Mouse (Mus musculus) heart, embryonic 11.5 days (tissue): ENCODE measurements around the gene Hmgn3. TPM values are rescaled to one million over a fixed set of nuclear protein-coding genes. Genes with fewer than 3 reads are reported as not detected.

Experiments
- ATAC-seq: fragments of 200-750 bp; cut with Nextera tagmentation; replicated peaks from 2 replicates; pipeline ENCODE4 v1.8.0; 2017; ENCODE audit warnings: moderate library complexity; ENCODE audit not compliant: insufficient number of reproducible peaks, low FRiP score, low TSS enrichment
- H3K27ac ChIP-seq: fragments of 300-500 bp; sonication (generic); 2 replicates; pipeline ENCODE4 v1.5.1; 2014; ENCODE audit warnings: mild to moderate bottlenecking, low read depth, low read length
- H3K27me3 ChIP-seq: fragments of 300-500 bp; sonication (generic); 2 replicates; pipeline ENCODE4 v1.6.1; 2014; ENCODE audit warnings: mild to moderate bottlenecking, low read length, mixed read lengths; ENCODE audit not compliant: control insufficient read depth, insufficient read depth
- H3K36me3 ChIP-seq: fragments of 300-500 bp; sonication (generic); 2 replicates; pipeline ENCODE4 v1.6.1; 2014; ENCODE audit warnings: mild to moderate bottlenecking, low read length, moderate library complexity, mixed read lengths; ENCODE audit not compliant: control insufficient read depth, insufficient read depth
- H3K4me1 ChIP-seq: fragments of 300-500 bp; sonication (generic); 2 replicates; pipeline ENCODE4 v1.6.1; 2014; ENCODE audit warnings: low read length; ENCODE audit not compliant: control insufficient read depth, insufficient read depth
- H3K4me2 ChIP-seq: fragments of 300-500 bp; sonication (generic); 2 replicates; pipeline ENCODE4 v1.6.1; 2014; ENCODE audit warnings: mild to moderate bottlenecking, moderate library complexity
- H3K4me3 ChIP-seq: fragments of 300-500 bp; sonication (generic); 2 replicates; pipeline ENCODE4 v1.5.1; 2014; ENCODE audit warnings: low read depth, low read length
- H3K9ac ChIP-seq: fragments of 300-500 bp; sonication (generic); 2 replicates; pipeline ENCODE4 v1.6.1; 2014; ENCODE audit warnings: mild to moderate bottlenecking, low read depth, low read length, moderate library complexity
- H3K9me3 ChIP-seq: fragments of 300-500 bp; sonication (generic); replicated peaks from 2 replicates; pipeline ENCODE4 v1.6.1; 2016; ENCODE audit warnings: low read length; ENCODE audit not compliant: control insufficient read depth
- WGBS: fragments of 180-500 bp; shearing (Covaris S2); extraction: QIAGEN DNeasy Blood & Tissue Kit; methylation state at CpG from one replicate; pipeline ENCODE4 v1.1.7; 2014; ENCODE audit not compliant: insufficient replicate concordance; 5-methylcytosine and 5-hydroxymethylcytosine counted together
- polyA plus RNA-seq: library from polyadenylated mRNA; unstranded; fragments of >200 nt; fragmentation: Nextera tagmentation; extraction: Ambion mirVana; gene quantifications from 2 replicates; pipeline ENCODE4 v1.2.1, GENCODE M21; 2014

Gene Hmgn3
- polyA plus RNA-seq, 1 experiment from 2014 or later, result 112 TPM

GRCm38 (mm10) chr9:83094649-83095336 is 51.7 kb downstream of the Hmgn3 start:
- no peaks in the 10 kb centered on the region for H3K4me1 ChIP-seq
- H3K9me3 ChIP-seq, result no peaks in the 10 kb centered on the region
- no peak for ATAC-seq
- no peak overlapping the region for H3K27ac ChIP-seq
- H3K4me2 ChIP-seq, result no peak overlapping the region
- no peak overlapping the region for H3K9ac ChIP-seq
- WGBS, result 71% methylated on average over 3 of the region's 3 CpGs
- H3K27me3 ChIP-seq, result no peaks in the 10 kb centered on the region
- H3K36me3 ChIP-seq, result no peaks in the 10 kb centered on the region
- no peak overlapping the region for H3K4me3 ChIP-seq

DNA sequence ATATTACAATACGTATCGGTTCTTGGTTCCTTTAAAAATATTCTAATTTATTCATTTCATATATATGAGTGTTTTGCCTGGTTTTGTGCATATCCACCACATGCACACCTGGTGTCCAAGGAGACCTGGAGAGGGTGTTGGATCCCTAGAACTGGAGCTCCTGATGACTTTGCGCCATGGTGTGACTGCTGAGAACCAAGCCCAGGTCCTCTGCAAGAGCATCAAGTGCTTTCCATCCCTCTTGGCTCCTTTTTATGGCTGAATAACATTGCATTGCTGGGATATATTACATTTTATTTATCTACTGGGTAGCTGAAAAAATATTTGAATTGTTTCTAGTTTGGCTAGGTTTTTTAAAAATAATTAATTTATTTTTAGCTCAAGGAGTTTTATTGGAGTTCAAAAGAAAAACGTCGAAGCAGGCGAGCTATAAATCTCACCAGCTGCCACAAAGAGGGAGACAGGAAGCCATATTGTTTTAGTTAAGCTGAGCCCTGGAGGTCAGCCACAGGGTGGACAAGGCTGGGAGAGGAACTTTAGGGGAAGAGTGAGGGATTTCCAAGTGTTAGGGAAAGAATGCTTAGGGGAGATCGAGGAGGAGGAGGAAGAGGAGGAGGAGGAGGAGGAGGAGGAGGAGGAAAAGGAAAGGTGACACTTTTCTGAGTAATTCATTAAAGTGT is 62.6 kb downstream of the Hmgn3 start:
- Histone ChIP-seq H3K9ac (no peak overlapping the region), H3K27me3 (no peaks in the 10 kb centered on the region), H3K27ac (no peak overlapping the region), H3K36me3 (no peaks in the 10 kb centered on the region), H3K4me3 (no peak overlapping the region), H3K9me3 (no peaks in the 10 kb centered on the region), H3K4me2 (no peak overlapping the region), H3K4me1 (no peaks in the 10 kb centered on the region)
- no peak for ATAC-seq
- WGBS, result 70% methylated on average over 7 of the region's 7 CpGs

- Histone ChIP-seq H3K4me3 (no peak overlapping the region), H3K4me1 (no peaks in the 10 kb centered on the region), H3K9me3 (no peaks in the 10 kb centered on the region), H3K4me2 (no peak overlapping the region), H3K9ac (no peak overlapping the region), H3K36me3 (no peaks in the 10 kb centered on the region), H3K27me3 (no peaks in the 10 kb centered on the region), H3K27ac (no peak overlapping the region)
- ATAC-seq, result no peak
- WGBS, result 68% methylated on average over 5 of the region's 5 CpGs
Observed at GRCm38 (mm10) chr9:83083091-83083490, 63.4 kb downstream of the Hmgn3 start.

DNA sequence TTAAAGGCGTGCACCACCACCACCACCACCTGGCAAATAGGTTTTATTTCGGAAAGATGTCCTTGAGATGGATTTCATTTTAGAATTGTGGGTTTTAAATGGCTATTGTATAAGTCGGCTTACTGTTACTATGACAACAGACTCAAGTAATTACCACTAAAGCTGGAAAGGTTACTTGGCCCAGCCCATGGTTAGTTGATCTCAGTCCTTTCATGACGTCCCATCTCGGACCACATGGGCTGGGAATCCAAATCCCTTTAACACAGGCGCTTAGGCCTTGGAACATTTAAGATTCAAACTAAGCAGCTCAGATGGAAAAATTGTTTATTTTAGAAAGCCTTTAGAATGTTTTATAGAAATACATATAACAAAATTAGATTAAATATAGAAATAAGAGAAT is 64.2 kb downstream of the Hmgn3 start:
- Histone ChIP-seq H3K4me2 (no peak overlapping the region), H3K4me3 (no peak overlapping the region), H3K36me3 (no peaks in the 10 kb centered on the region), H3K27ac (no peak overlapping the region), H3K27me3 (no peaks in the 10 kb centered on the region), H3K9me3 (no peaks in the 10 kb centered on the region), H3K4me1 (no peaks in the 10 kb centered on the region), H3K9ac (no peak overlapping the region)
- WGBS, result 81% methylated on average over 6 of the region's 6 CpGs
- ATAC-seq, result no peak

DNA sequence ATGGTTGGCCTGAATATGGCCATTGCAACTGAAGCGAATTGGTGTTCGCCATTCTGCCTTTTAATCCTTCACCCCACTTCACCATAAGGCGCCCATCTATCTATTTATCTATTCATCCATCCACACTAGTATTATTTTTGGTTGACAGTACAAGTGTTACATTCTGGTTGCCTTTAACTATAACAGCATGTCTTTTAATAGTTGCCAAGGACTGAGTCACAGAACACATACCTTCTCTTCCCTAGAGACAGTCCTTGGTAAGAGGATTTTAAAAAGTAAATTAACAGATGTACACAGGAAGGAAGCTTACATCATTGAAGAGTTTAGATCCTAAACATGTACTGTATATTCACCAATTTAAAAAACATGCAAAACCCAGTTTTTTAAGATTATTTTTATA is 66.8 kb downstream of the Hmgn3 start:
- Histone ChIP-seq H3K36me3 (no peaks in the 10 kb centered on the region), H3K9me3 (no peaks in the 10 kb centered on the region), H3K27me3 (no peaks in the 10 kb centered on the region), H3K9ac (no peak overlapping the region), H3K4me2 (no peak overlapping the region), H3K27ac (no peak overlapping the region), H3K4me3 (no peak overlapping the region), H3K4me1 (no peaks in the 10 kb centered on the region)
- no peak for ATAC-seq
- WGBS, result 81% methylated on average over 3 of the region's 3 CpGs

DNA sequence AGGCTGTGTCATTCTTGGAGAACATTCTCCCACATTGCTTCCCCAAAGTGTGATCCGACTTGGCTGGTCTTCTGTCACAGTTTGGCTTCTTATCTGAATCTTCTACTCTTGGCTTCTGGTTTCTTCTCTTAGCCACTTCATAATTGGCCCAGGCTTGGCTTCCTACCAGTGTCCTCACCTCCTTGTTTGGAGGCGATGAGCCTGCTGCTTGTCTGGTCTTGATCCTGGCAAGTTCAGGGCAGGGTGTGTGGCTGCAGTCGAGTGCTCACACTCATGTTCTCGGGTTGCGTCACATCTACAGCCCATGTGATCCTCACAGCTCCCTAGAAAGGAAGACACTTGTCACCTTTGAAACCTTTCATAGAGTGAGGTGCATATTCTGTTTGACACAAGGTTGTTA is 78.2 kb downstream of the Hmgn3 start:
- no peaks in the 10 kb centered on the region for H3K27me3 ChIP-seq

DNA sequence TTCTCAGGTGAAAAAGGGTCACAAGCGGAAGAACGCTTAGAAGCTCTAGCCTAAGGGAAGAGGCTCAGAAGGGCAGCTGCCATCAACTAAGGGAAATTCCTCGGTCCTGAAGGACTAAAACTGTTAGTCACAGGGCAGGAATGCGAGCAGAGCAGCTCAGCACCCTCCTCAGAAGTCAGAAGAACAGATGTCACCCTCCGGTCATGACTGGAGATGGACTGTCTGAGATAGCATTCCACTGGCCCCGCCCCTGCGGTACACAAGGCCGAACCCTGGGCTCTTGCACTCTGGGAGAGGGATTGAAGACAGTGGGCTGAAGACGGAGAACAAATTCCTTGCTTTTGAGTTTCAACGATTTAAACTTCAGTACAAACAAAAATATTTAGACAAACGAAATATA is 85.2 kb downstream of the Hmgn3 start:
- Histone ChIP-seq H3K4me3 (no peak overlapping the region), H3K4me2 (peak overlapping the region; percentile 32), H3K9me3 (no peaks in the 10 kb centered on the region), H3K9ac (no peak overlapping the region), H3K36me3 (no peaks in the 10 kb centered on the region), H3K27ac (no peak overlapping the region), H3K27me3 (no peaks in the 10 kb centered on the region), H3K4me1 (peaks cover 8% of the 10 kb centered on the region)
- WGBS, result 38% methylated on average over 11 of the region's 11 CpGs
- ATAC-seq, result no peak

More for the DNA sequence above, 78.2 kb downstream of the Hmgn3 start:
- no peak overlapping the region for H3K4me2 ChIP-seq
- no peak overlapping the region for H3K27ac ChIP-seq
- no peaks in the 10 kb centered on the region for H3K9me3 ChIP-seq
- no peak for ATAC-seq
- no peak overlapping the region for H3K9ac ChIP-seq
- no peaks in the 10 kb centered on the region for H3K36me3 ChIP-seq
- H3K4me3 ChIP-seq, result no peak overlapping the region
- no peaks in the 10 kb centered on the region for H3K4me1 ChIP-seq
- 63% methylated on average over 5 of the region's 5 CpGs for WGBS
